Comparison of ENCODE assay signal across 7 mouse cellular contexts in the genomic region with DNA sequence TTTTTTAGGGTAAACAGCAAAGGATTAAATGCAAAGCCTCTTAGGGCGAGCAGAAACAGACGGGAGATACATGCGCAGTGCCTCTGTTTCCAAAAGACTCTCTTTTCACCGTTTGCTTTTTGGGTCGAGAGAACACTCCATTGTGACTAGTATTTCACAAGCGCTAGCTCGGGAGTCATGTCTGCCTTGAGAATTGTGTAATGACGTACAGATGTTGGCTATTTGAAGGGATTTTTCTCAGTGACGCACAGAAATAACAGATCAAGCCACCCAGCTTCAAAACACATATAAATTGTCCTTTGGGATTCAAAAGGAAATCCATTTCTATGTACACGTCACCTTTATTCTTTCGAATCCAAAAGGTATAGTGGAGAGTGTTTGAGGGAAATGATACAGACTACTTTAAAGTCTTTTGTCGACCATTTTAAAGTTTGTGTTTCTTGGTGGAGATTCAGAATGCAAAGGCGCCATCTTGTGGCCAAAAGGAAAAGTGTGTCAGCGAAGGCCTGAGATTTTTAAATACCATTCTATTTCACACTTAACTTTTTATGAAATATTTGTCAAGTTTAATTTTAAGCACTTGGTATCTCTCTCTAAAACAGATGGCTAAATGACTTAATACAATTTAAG.
DNase-seq lines count a peak whose midpoint lies in the region; ATAC-seq and TF ChIP-seq lines count a peak whose summit lies in the region.

No protein-coding gene starts in this region.

- POLR2A ChIA-PET in Patski (lab: Charles Lee) = no interaction called here

- H3K9me3 ChIP-seq in liver, embryonic 12.5 days (replicated peaks) = no peaks in the 10 kb centered on the region
- no peaks in the 10 kb centered on the region for H3K9me3 ChIP-seq in limb, embryonic 13.5 days
- no peaks in the 10 kb centered on the region for H3K9me3 ChIP-seq in neural tube, embryonic 15.5 days (replicated peaks)

- peak; percentile 32 for TF ChIP-seq CTCF in liver, adult 2 months (IDR thresholded peaks at IDR 0.05; ENCODE audit: low read depth, low read length)
- TF ChIP-seq CTCF in Patski (IDR thresholded peaks at IDR 0.05) = peak; percentile 72

- H3K36me3 ChIP-seq in liver, adult 2 months (ENCODE audit: control insufficient read depth, insufficient read depth, low read length) = no peaks in the 10 kb centered on the region
- no peaks in the 10 kb centered on the region for H3K36me3 ChIP-seq in liver, embryonic 12.5 days
- no peaks in the 10 kb centered on the region for H3K36me3 ChIP-seq in limb, embryonic 13.5 days
- H3K36me3 ChIP-seq in neural tube, embryonic 15.5 days = no peaks in the 10 kb centered on the region

- ATAC-seq in liver, embryonic 12.5 days = no peak
- ATAC-seq in Patski = no peak
- ATAC-seq in common myeloid progenitor, adult 5-6 weeks (replicated peaks; ENCODE audit: low read depth, poor library complexity, severe bottlenecking) = peak; percentile 76
- peak; percentile 87; the same call in 1 of the 2 replicates for ATAC-seq in limb, embryonic 13.5 days (ENCODE audit: low FRiP score, low read depth)
- ATAC-seq in neural tube, embryonic 15.5 days (ENCODE audit: low FRiP score) = no peak; the same call in 1 of the 2 replicates

- peak; percentile 33 for DNase-seq in liver, adult 2 months (ENCODE audit: extremely low read depth, low read depth, low spot score)
- no peak for DNase-seq in Patski (ENCODE audit: low read depth, low spot score)
- DNase-seq in heart, postnatal 4 days = peak; percentile 52

- H3K9ac ChIP-seq in liver, adult 2 months (ENCODE audit: low read depth, low read length) = no peak overlapping the region
- no peak overlapping the region for H3K9ac ChIP-seq in liver, embryonic 12.5 days
- no peak overlapping the region for H3K9ac ChIP-seq in limb, embryonic 13.5 days
- no peak overlapping the region for H3K9ac ChIP-seq in neural tube, embryonic 15.5 days (replicated peaks)

- no peaks in the 10 kb centered on the region for H3K4me1 ChIP-seq in liver, adult 2 months (ENCODE audit: control insufficient read depth, insufficient read depth, low read length)
- no peaks in the 10 kb centered on the region for H3K4me1 ChIP-seq in liver, embryonic 12.5 days
- no peaks in the 10 kb centered on the region for H3K4me1 ChIP-seq in limb, embryonic 13.5 days
- 0 out of 2 replicates have a peak, but pooled peaks cover 2% of the 10 kb centered on the region for H3K4me1 ChIP-seq in neural tube, embryonic 15.5 days

- H3K4me2 ChIP-seq in liver, embryonic 12.5 days = no peak overlapping the region
- peak overlapping the region; percentile 54 for H3K4me2 ChIP-seq in limb, embryonic 13.5 days (replicated peaks)
- H3K4me2 ChIP-seq in neural tube, embryonic 15.5 days = peak overlapping the region; percentile 37

- no peak overlapping the region for H3K4me3 ChIP-seq in liver, adult 2 months (ENCODE audit: insufficient read depth, low read depth, low read length)
- no peak overlapping the region for H3K4me3 ChIP-seq in liver, embryonic 12.5 days
- peak overlapping the region; percentile 30 for H3K4me3 ChIP-seq in limb, embryonic 13.5 days
- H3K4me3 ChIP-seq in neural tube, embryonic 15.5 days (replicated peaks) = 0 out of 2 replicates have a peak overlapping the region, but pooled peaks have one; percentile 8

- no peak for TF ChIP-seq POLR2A in liver, adult 2 months (IDR thresholded peaks at IDR 0.05; ENCODE audit: extremely low read depth, insufficient read depth, low read length)

- H3K27ac ChIP-seq in liver, adult 2 months (replicated peaks; ENCODE audit: insufficient read depth, low read depth, low read length) = no peak overlapping the region
- H3K27ac ChIP-seq in liver, embryonic 12.5 days = no peak overlapping the region
- H3K27ac ChIP-seq in limb, embryonic 13.5 days = 0 out of 2 replicates have a peak overlapping the region, but pooled peaks have one; percentile 39
- H3K27ac ChIP-seq in neural tube, embryonic 15.5 days (replicated peaks) = no peak overlapping the region

- 48% methylated on average over 14 of the region's 14 CpGs for WGBS in liver, adult 2 months
- WGBS in liver, embryonic 12.5 days (ENCODE audit: insufficient replicate concordance) = 46% methylated on average over 14 of the region's 14 CpGs
- WGBS in limb, embryonic 13.5 days = 18% methylated on average over 14 of the region's 14 CpGs
- WGBS in neural tube, embryonic 15.5 days = 43% methylated on average over 14 of the region's 14 CpGs

- H3K79me2 ChIP-seq in liver, adult 2 months (ENCODE audit: control insufficient read depth, insufficient read depth, low read length) = no peaks in the 10 kb centered on the region

- CTCF ChIA-PET in Patski (lab: Charles Lee) = interaction anchor here (0.9 to 1.8 kb wide), 5 partner anchors 10 to 1800 kb away, joined by 3 to 6 read pairs (median 4); no protein-coding TSS in a partner anchor

- in situ Hi-C loops in Patski (cut with MboI; ENCODE audit: low pct_unique_long_range_greater_than_20kb) = loop anchor here (10.0 kb wide), 1 partner anchor 1804 kb away; no protein-coding TSS in a partner anchor

- H3K27me3 ChIP-seq in liver, adult 2 months (ENCODE audit: control insufficient read depth, insufficient read depth, low read length) = no peaks in the 10 kb centered on the region
- no peaks in the 10 kb centered on the region for H3K27me3 ChIP-seq in liver, embryonic 12.5 days (replicated peaks)
- H3K27me3 ChIP-seq in Patski = peaks cover 21% of the 10 kb centered on the region
- H3K27me3 ChIP-seq in limb, embryonic 13.5 days = no peaks in the 10 kb centered on the region
- H3K27me3 ChIP-seq in neural tube, embryonic 15.5 days (replicated peaks) = no peaks in the 10 kb centered on the region

Comparison
In these comparisons a context has a peak if more than half of its experiments do, and no peak if none do; other contexts are left out.
1. H3K4me3 ChIP-seq: peak in limb, embryonic 13.5 days (single experiment) and neural tube, embryonic 15.5 days (single experiment); none in liver, adult 2 months (single experiment) and liver, embryonic 12.5 days (single experiment).
2. ATAC-seq: peak in common myeloid progenitor, adult 5-6 weeks (single experiment) and limb, embryonic 13.5 days (single experiment); none in liver, embryonic 12.5 days (single experiment), Patski (single experiment) and neural tube, embryonic 15.5 days (single experiment).